Mouse (Mus musculus): ENCODE results near the gene Myo1d. TPM values are rescaled to one million over a fixed set of nuclear protein-coding genes. Genes with fewer than 3 reads are reported as not detected.

Myo1d gene
- total RNA-seq, 1 experiment from 2014 or later = 82.4 TPM

DNA sequence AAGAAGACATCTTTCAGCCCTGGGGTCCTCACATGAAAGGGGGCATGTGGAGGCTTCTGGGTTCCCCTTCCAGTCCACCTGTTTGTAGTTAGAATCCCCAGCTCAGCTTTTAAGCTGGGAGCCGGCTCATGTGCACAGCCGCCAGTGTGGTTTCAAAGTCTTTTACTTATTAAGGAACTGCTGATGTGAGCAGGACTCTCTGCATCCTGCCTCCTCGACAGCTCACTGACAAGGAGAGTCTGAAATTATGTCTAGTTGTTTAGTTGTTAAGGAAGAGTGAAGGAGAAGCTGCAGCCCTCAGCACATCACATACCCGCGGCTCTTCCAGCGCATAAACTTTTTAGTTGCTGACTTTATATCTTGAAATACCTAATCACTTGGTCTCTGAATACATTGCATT lies 230.0 kb downstream of the Myo1d start:
- DNase-seq = no peak

DNA sequence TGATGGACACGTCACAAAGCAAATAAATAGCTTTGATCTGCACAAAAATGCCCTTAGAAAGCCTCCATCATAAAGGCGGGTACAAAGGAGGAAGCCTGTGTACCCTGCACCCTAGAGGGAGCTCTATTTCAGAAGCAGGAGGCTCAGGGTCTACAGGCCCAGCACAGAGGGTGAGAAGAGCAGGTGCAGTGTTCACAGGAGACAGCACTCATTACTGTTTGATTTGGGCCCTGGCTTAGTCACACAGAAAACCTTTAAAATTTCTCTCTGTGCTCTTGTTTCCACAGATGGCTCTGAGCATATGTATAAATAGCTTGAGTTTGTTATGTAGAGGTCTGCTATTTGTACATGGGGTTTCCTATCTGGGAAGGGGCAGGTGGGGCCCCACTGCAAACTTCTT lies 233.6 kb downstream of the Myo1d start:
- no peak for DNase-seq

DNA sequence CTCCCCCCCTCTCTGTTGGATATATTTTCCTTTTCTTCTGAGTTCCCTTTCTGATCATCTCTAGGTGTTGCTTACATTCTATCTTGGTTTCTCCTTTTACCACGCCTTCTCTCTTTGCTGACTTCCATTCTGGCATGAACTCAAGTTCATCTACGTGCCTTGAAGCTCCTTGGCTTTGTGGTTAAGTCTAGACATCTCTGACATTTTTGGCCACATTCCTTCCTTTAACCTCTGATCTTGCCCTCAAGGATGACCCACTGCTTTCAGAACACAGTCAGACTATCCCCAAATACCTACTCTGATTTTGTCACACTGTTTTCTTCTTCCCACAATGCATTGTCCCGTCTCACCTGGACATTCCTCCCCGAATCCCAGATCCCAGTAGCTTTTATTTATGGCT lies 240.8 kb downstream of the Myo1d start:
- DNase-seq = no peak

DNA sequence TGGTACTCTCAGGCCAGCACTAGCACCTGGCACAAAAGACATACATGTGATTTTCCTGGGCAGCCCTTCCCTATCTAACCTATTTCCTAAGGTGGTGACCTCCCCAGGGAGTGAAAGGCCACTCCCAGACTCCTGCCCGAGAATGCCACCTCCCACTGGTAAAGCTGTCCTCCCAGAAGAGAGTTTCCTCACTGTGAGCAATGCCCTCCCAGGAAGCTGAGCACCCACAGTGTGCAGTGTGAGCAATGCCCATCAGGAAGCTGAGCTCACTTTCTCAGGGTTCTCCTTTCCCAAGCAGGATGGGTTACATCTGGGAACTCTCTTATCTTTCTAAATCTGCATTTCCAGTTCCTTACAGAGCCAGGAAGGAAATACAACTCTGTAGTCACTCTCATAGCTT lies 246.9 kb downstream of the Myo1d start:
- DNase-seq = no peak

DNA sequence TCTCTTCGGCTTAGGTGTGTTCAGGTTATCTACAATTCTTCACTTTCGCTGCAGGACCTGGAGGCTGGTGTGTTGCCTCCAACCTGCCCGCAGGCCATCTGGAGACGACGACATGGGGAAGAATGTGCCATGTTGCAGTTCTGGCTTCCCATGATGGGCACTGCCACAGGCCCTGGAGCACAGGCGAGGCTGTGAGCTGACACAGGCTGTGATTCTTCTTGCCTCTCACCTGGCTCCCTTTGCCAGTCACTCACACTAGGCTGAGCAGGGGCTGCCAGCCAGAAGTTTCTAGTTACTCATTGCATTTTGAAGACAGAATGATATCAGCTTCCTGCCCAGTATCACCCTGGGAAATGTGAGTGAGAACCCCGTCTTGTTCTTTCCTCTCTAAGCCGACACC lies 250.7 kb downstream of the Myo1d start:
- no peak for DNase-seq

DNA sequence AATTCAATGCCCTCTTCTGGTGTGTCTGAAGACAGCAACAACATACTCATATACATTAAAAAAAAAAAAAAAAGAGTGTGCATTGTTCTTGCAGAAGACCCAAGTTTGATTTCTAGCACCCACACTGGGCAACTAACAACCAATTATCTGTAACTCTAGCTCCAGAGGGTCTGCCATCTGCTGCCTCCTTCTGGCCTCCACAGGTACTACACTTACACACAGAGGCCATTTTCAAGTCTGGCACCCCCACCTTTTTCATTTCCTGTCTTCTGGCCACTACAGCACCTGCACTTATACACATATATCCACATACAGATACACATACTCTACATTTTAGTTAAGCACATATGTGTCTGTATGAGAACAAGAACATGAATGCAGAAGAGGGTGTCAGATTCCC lies 252.1 kb downstream of the Myo1d start:
- DNase-seq = no peak

DNA sequence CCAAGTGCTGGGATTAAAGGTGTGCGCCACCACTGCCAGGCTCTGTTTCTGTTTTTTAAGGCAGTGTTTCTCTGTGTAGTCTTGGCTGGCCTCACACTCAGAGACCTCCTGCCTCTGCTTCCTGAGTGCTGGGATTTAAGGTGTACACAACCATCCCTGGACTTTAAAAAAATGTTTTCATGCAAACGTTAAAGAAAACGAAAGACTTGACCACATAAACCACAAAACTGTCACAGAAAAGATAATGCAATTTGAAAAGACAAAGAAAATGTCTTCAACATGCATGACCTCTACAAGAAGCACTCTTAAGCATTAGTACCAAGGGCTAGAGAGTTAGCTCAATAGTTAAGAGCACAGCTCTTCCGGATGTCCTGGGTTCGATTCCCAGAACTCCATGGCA lies 255.6 kb downstream of the Myo1d start:
- no peak for DNase-seq

DNA sequence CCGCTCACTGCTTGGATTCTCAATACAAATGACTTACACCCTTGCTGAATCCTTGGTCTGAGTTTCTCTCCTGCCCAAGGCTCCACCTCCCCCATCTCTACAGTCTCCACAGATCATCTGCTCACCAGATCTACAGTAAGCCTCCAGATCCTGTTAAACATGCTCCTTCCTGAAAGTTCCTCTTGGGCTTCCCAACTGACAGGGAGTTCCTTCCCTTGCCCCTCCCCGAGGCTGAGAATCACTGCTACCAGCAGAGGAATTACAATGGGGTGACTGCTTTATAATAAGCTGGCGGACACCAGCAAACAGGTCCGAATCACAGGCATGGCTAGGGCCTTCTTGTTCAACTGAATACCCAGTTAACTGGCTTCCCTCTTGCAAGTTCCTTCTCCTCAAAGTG lies 256.4 kb downstream of the Myo1d start:
- no peak for DNase-seq

DNA sequence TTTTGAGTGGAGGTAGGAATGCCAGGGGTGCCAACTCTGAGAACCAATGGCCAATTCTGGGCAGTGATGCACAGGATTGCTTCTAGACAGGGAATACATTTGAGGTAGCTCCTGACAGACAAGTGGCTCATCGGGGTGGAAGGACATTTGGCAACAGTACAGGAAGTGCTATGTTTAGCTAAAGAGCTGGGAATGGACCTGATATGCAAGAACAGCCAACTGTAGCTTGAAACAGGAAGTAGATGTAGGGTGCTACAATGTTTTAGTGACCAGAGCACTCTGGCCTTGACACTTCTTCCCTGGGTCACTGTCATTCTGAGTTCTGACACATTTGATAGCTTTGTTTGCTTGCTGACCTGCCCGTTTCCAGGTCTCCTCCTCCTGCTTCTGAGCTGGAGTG lies 257.0 kb downstream of the Myo1d start:
- no peak for DNase-seq

DNA sequence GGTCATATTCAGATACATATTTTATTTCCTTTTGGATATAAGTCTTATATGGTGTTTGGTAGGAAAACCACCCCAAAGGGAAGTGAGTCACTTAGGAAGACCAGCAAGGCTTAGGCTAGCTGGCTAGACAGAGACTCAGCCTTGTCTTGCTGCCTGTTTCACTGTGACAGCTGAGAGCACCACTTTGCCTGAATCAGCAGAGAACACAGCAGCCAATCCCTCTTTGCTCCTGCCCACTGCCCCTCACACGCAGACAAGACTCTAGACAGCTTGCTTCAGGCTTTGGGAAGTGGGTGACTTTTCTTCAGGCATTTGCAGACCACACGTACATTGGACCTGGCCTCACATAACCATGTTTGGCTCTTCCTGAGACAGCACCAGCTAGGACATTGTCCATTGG lies 258.7 kb downstream of the Myo1d start:
- DNase-seq = no peak

DNA sequence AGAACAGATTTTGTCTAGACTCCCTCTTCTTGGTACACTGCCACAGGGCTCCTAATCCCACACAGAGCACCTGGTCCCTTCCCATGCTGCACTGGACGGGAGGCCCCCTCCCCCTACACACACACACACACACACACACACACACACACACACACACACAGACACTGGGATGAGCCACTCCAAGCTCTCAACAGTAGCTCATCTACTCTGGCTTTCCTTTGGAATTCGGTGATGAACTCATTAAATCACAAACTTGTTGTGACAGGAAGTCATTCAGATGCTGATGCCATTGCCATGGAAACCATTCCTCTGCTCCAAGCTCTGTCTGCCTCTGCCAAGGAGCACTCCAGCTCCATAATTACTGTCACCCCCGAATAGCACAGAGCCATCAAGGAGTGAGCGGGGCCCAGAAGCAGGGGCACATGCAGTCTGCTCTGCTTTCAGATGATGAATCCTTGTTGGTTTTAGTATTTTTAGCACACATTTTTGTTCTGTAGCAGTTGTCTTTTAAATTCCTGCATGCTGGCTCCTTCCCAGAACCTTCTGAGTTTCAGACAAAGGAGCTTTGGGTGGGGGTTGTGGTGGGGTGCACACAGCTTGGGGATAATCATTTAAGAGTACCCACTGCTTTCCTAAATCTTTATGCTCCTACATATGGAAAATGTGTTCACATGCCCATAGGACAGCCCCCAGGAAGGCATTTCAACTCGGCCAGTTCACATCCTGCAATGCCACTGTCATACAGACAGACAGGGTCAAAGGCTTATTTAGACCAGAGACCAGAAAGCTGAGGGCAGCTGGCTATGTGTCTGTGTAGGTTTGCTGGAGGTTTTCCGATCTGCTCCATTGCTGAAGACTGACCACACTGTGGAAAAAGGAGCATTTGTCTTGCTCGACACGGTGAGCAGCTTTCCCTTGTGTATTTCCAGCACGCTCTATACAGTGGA lies 261.1 kb downstream of the Myo1d start:
- no peak for DNase-seq

DNA sequence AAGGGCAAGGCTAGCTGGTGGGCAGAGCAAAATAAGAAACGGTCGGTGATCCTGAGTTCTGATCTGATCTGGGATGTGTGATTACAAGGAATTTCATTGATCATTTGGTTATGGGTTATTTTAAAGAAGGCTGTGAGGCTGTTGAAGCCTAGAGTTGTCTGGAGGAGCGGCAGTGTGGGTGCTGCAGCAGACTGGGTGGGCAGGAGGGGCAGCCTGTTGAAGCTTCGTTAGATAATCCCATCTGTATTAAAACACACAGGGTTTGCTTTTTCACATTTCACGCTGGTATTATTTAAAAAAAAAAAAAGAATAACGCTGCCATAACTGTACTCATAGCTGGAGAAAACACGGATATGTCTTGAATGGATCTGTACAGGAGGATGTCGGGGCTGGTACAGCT lies 263.9 kb downstream of the Myo1d start:
- no peak for DNase-seq

DNA sequence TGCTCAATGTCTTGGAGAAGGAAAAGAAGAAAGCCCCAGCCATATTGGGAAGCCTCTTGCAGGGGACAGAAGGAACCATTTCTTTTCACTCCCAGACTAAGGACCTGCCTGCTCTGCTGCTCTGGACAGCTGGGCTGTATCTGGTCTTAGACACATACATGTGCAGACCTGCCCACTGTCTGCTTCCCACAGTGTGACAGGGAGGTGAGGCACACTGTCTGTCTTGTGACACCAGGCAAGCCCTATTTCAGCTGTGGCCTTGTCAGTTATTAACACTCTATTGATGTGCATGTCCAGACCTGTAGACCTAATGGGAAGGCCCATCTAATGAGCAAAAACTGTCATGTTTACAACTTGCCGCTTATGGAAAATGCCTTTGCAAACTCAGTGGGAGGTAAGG lies 264.5 kb downstream of the Myo1d start:
- no peak for DNase-seq

DNA sequence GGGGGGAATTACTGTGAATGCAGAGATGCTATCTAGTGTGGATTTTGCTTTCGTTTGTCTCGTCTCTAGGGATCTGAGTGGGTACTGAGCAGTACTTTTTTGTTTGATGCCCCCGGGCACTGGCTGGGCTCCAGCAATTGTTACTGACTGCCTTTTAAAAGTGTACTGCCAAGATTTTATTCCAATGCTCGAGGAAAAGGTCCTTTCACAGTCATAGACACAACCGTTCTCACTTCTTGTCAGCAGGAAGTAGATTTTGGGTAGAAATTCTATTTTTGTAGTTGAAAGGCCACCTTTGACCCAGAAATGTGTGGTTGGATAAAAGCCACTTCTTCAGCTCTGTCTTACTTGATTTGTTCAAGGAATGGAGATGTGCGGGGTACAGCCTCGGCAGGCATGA lies 266.0 kb downstream of the Myo1d start:
- DNase-seq = no peak

DNA sequence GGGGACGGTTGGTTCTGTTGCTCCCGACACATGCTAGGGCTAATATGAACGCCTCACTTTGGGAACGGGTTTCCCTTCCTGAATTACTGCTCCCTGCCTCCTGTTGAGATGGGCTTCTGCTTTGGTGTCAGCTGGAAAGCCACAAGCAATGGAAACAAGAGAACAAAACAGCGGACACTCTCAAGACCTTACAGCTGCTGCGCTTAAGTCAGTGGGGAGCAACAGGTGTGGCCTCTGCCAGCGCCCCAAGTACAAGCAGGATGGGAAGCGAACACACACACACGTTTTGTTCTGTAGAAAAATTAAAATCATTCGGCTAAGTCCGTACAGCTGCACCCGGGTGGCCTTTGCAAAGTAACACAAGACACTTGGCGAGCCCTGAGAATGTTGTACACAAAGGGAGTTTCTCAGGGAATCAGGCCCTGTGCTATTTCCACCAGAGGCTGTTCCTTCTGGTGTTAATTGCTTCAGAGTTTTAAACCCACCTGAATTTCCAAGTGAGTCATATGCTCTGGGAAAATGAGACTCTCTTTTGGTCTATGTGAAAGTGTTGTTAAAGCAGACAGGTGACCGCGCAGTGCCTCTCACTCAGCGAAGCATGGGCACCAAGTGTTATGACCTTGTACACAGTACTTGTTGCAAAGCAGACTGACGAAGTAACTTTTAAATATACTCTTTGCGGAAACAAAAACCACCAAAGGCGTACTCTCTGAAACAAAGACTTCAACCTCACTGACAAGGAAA lies 267.3 kb downstream of the Myo1d start:
- DNase-seq = no peak

DNA sequence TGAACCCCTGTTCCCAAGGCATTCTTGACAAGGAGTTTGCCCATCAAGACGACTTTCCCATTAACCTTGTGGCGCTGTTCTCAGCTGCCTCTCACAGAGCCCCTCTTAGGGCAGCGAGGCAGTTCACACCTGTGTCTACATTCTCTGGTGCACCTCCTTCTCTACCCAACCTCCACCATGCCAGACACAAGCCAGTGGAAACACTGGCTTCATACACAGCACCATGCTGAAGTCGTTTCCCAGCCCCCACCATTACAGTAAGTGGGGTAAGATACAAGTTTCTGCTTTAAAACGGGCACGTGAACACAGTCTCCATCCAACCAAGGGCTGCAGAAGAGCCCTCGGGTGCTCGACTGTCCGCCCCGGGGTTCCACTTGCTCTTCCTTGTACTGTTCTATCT lies 269.7 kb downstream of the Myo1d start:
- no peak for DNase-seq

DNA sequence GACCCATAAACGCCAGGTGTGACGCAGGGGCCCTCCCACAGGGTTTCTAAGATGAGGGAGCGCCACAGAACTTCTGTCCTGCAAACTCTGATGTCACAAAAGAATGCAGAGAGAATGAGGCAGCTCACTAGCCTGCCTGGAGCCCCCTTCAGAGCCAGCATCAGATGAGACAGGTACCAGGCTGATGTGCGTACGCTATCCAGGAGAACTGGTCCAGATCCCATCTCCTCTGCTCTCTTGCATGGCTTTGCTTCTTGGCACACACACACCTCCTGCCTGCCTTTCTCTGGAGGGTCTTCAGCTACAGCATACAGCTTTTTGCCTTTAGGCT lies 270.7 kb downstream of the Myo1d start:
- DNase-seq = no peak

DNA sequence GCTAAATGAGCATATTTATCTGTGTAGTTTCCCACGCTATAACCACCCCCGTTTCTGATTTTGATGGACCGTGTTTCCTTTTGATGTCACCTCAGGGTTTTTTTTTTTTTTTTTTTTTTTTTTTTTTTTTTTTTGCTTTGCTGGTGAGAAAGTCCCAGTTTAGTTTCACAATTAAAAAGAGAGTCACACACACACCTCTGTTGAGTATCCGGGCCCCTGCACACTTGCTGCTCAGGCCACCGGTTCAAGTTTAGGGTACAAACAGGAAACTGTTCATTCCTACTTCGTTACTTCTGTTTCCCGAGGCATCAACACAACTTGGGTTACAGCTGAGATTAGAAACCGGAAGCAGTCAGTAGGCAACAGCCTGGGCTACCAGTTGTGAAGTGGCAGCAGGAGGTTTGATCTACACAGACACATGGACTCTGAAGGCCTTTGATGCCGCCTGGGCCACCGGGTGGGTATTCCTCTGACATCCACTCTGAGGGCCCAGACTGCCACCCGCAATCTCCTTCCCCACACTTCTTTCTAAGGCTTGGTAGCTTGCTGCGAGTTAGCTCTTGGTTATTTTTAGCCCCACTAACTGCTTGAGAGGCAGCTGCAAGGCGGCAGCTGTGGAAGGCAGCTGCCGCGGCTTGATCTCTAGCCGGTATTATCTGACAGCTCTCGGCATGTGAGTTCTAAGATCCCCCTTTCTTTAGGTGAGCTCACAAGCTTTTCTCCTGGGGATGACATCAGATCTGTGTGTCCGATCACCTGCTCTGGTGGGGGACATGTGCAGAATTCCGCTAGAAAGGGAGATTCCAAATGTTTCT lies 271.3 kb downstream of the Myo1d start:
- no peak for DNase-seq

DNA sequence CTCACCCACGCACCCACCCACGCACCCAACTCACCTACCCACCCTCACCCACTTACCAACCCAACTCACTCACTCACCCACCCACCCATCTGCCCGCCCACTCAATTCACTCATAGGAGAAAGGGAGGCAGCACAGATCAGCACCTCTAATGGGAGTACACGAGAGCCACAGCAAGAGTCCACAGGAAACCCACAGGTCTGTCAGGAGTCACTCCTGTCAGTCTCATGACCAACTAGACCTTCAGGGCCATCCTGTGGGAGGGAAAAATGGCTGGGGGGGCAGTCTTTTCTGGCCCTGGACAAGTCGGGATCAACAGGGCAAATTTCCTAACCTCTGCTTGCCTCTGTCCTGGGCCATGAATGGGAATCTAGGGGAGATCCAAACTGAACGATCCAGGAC lies 272.0 kb downstream of the Myo1d start:
- no peak for DNase-seq

DNA sequence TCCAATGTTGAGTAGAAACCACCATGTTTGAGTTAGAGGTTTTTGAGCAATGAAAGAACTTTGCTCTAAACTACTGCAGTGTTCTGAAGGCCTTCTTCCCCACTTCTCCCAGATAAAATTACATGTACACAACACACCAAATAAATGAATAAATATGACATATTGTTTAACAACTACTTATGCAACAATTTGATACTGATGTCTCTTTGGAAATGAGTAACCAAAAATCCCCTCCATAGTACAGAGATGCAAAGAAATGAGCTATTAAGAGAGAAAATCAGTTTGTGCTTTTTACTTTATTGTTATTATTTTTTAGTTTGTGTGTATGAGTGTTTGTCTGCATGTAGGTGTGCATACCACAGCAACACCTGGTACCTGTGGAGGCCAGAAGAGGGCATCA lies 273.3 kb downstream of the Myo1d start:
- DNase-seq = no peak

DNA sequence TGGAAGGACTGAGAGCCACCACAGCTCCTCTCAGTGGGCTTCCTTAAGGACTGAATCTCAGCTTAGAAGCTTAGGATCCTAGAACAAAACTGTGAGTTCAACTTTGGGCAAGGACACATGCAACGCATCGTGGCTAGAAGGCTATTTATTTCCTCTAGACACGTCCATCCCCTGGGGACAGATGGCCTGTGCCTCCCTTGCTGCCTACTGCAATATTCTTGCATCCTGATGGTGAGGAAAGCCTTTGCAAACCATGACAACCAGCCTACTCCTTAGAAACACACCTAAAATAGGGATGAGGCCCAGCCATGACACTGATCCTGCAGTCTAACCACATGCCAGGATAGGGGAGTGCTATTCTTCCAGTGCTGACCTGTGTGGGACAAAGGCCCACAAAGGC lies 274.2 kb downstream of the Myo1d start:
- DNase-seq = no peak

DNA sequence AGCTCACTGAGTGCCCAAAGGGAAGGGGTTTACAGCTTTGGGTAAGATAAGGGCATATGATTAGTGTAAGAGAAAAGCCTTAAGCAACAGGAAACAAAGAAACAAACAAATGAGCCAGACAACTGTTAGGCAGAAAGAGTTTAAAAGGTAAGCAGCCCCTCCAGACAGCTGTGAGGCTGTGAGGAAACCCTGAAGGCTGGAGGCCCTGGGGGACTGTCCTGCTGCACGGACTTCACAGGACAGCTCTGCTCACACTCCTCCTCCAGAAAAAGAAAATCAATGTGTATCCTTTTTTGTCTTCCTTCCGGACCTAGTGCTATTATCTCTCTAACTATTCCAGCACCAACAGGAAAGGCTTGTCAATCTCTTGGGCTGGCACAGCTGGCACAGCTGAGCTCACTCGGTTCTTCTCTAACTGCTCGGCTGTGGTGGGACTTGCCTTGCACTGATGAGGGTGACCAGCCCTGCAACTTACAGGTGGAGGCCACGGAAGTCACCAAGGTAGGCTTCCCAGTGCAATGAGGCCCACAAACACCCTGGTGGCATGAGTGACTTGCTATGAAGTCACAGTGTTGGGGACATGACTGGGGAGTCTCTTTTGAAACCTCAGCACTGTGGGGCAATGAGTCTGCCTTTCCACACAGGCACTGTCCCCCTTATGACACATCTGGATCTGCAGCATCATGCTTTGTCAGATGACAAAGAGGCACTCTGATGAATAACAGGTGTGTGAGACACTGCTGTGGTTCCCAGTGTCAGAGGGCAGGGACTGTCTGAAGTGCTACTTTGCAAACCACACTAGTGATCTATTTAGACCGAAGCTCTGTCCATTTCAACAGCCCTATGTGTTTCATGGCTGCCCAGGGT lies 275.1 kb downstream of the Myo1d start:
- DNase-seq = no peak
